Mouse (Mus musculus): ENCODE results near the gene Epha4.

GRCm38 (mm10) chr1:77450201-77450600, 64.7 kb downstream of the Epha4 start:
- TF ChIP-seq CTCF (IDR thresholded peaks at IDR 0.05) (no peak), EP300 (IDR thresholded peaks at IDR 0.05) (no peak)
